Mouse (Mus musculus) kidney, adult 2 months (tissue): ENCODE measurements around the gene Fhit.

Experiments
- CTCF ChIP-seq: fragments of 200-500 bp; conservative IDR thresholded peaks from 2 replicates; pipeline ENCODE4 v1.5.1; 2011; ENCODE audit warnings: low read depth, mild to moderate bottlenecking, control low read depth, low read length, moderate library complexity, mixed read lengths; ENCODE audit not compliant: insufficient read depth, insufficient read length
- POLR2A ChIP-seq: fragments of 200-500 bp; IDR thresholded peaks from one replicate; pipeline ENCODE4 v1.6.1; 2011; ENCODE audit warnings: low read depth, low read length, control low read depth

DNA sequence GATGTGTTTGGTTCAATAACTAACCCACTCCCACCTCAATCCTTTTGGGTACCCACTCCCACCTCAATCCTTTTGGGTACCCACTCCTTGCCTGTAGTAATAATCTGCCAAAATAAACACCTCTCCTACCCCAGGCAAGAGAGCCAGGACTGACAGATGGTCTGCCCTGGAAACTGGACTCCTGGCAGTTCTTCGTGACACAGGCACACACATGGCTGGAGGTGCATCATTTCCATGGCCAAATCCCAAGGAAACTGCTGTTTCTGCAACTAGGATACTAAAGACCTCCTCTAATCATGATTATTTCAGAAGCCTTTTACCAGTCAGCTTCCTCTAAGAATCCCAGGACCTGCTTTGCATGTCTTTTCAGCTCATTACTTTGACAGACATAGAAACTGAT lies 756.5 kb downstream of the Fhit start:
- TF ChIP-seq CTCF (no peak), POLR2A (no peak)
